Mouse (Mus musculus): Measurements from ENCODE around the gene Stambp. TPM values are rescaled to one million over a fixed set of nuclear protein-coding genes. Genes with fewer than 3 reads are reported as not detected.

The Stambp gene
- polyA plus RNA-seq, 1 experiment from 2014 or later: 23.3 TPM

DNA sequence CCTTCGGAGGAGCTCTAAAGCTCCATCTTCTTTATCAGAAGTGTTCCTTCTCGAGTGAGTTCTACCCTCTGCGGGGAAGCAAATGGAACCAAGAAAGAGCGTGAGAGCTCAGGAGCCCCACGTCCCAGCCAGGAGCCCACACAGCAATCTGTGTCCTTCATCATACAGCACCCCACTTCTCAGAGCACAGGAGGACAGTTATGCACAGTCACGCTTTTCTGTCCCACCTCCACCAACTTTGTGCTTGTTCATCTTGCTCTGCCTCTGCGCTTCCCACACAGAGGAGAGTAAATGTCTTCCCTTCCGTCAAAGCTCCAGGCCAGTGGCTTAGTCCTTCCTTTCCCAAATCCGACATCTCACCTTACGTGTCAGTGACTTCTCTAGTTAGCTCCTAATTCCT, 73.5 kb downstream of the Stambp start:
- no peak overlapping the region for H3K4me3 ChIP-seq
- H3K27me3 ChIP-seq: no peaks in the 10 kb centered on the region
- peaks cover 23% of the 10 kb centered on the region for H3K4me1 ChIP-seq
- no peaks in the 10 kb centered on the region for H3K36me3 ChIP-seq
- H3K4me2 ChIP-seq: no peak overlapping the region
- no peak for ATAC-seq (ENCODE audit: borderline replicate concordance, extremely low read depth, low FRiP score, low TSS enrichment)
- H3K9ac ChIP-seq: no peak overlapping the region
- H3K27ac ChIP-seq: no peak overlapping the region
- WGBS: 89% methylated on average over 10 of the region's 10 CpGs
- H3K9me3 ChIP-seq: no peaks in the 10 kb centered on the region

DNA sequence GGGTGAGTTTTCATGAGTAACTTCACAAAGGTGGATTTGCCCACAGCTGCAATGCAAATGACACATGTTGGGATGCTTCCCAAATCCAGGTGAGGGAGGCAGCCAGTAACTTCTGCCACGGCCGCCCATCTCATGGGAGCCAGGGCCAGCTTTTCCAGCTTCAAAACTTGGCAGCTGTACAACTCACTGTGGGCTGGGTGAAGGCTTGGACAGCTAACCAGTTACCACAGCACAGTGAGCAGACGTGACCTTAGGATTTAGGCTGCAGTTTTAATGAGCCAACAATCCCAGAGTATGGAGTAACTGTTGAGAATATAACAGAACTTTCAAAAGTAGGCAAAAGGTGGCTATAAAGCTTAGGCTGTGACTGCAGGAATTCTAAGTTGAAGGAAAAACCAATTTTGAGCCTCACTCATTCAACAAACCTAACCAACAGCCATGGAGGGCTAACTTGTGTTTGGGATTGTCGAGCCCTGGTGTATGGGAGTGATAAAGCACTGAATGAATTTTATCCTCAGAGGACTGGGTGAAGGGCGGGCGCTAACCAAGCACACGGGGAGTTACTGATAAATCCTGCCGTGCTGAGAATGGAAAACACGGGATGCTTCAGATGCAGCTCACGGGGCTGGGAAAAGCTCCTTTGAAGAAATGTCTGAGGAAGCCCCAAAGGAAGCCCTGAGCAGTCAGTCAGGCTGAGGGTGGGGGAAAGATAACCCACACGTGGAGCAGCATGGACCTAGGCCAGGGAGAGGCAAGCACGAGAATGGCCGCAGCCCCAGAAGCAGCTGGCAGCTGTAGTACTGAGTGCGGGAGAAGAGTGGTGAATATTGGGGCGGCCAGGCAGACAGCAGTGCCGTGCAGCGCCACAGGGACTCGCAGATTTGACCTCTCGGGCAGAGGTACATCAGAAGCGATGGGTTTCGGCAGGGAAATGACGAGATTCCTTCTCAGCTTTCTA, 75.5 kb downstream of the Stambp start:
- Histone ChIP-seq H3K27me3 (no peaks in the 10 kb centered on the region), H3K36me3 (peaks cover 7% of the 10 kb centered on the region; the same call in 1 of the 2 replicates), H3K4me3 (no peak overlapping the region), H3K9me3 (no peaks in the 10 kb centered on the region), H3K9ac (no peak overlapping the region), H3K4me2 (no peak overlapping the region), H3K4me1 (peaks cover 23% of the 10 kb centered on the region), H3K27ac (peak overlapping the region; percentile 54)
- WGBS: 66% methylated on average over 22 of the region's 22 CpGs
- peak; percentile 46; the same call in 1 of the 2 replicates for ATAC-seq (ENCODE audit: borderline replicate concordance, extremely low read depth, low FRiP score, low TSS enrichment)

DNA sequence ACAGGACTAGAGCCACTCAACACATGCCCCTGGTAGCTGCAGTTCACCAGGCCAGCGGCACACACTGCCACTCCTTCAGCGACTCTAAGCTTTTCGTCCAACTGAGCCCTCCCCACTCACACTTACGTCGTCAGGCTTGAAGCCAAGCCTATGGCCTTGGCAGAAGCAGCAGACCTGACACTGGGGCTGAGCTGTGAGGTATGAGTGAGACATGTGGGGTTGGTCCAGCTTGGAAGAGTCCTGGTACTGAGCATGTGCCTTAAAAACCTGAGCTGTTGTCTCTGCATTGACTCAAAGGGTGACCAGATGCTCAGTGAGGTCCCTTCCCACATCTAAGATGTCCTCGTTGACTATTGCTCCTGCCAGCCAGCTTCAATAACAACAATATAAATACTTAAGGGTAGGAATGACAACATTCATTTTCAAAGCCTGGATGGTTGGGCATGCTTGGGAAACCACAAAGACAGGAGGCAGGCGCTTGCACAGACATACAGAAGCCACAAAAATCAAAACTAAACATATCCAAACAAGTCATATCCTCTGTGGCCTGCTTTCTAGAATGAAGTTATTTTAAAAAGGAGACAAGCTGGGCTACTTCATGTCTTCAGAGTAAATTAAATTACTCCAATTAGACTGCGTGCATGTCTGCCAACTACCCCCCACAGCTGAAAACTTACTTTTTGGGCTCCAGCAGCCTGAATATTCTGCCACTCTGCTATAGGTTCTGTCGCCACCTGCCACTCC, 76.3 kb downstream of the Stambp start:
- peak; percentile 87 for ATAC-seq (ENCODE audit: borderline replicate concordance, extremely low read depth, low FRiP score, low TSS enrichment)
- peak overlapping the region; percentile 54 for H3K27ac ChIP-seq
- WGBS: 66% methylated on average over 9 of the region's 9 CpGs
- H3K9me3 ChIP-seq: no peaks in the 10 kb centered on the region
- no peak overlapping the region for H3K9ac ChIP-seq
- no peak overlapping the region for H3K4me2 ChIP-seq
- peaks cover 23% of the 10 kb centered on the region for H3K4me1 ChIP-seq
- H3K36me3 ChIP-seq: peaks cover 7% of the 10 kb centered on the region
- no peak overlapping the region for H3K4me3 ChIP-seq
- no peaks in the 10 kb centered on the region for H3K27me3 ChIP-seq

Other genes with a start within 250 kb of the Stambp start
- gene Mthfd2, start 246.8 kb downstream of the Stambp start, polyA plus RNA-seq (2015; fragmentation: Nextera tagmentation; extraction: Ambion mirVana): 32.5 and 35.0 TPM in 2 replicates
- gene Mob1a, start 246.7 kb downstream of the Stambp start, polyA plus RNA-seq (2015; fragmentation: Nextera tagmentation; extraction: Ambion mirVana): 71.8 and 77.0 TPM in 2 replicates
- 125 and 130 TPM in 2 replicates for gene Bola3, start 223.6 kb downstream of the Stambp start, polyA plus RNA-seq (2015; fragmentation: Nextera tagmentation; extraction: Ambion mirVana)
- 36.1 and 37.1 TPM in 2 replicates for gene Tet3, start 113.6 kb downstream of the Stambp start, polyA plus RNA-seq (2015; fragmentation: Nextera tagmentation; extraction: Ambion mirVana)
- gene Dguok, start 65.8 kb downstream of the Stambp start, polyA plus RNA-seq (2015; fragmentation: Nextera tagmentation; extraction: Ambion mirVana): 78.5 and 80.3 TPM in 2 replicates
- gene Actg2, start 36.5 kb downstream of the Stambp start, polyA plus RNA-seq (2015; fragmentation: Nextera tagmentation; extraction: Ambion mirVana): 172 and 210 TPM in 2 replicates
- gene Clec4f, start 83.5 kb upstream of the Stambp start, polyA plus RNA-seq (2015; fragmentation: Nextera tagmentation; extraction: Ambion mirVana): not detected in 2 replicates
- gene Cd207, start 105.1 kb upstream of the Stambp start, polyA plus RNA-seq (2015; fragmentation: Nextera tagmentation; extraction: Ambion mirVana): not detected in 2 replicates
- gene Vax2, start 138.5 kb upstream of the Stambp start, polyA plus RNA-seq (2015; fragmentation: Nextera tagmentation; extraction: Ambion mirVana): not detected in 2 replicates
- gene Atp6v1b1, start 170.3 kb upstream of the Stambp start, polyA plus RNA-seq (2015; fragmentation: Nextera tagmentation; extraction: Ambion mirVana): 0.35 and 0.45 TPM in 2 replicates
- gene Ankrd53, start 189.9 kb upstream of the Stambp start, polyA plus RNA-seq (2015; fragmentation: Nextera tagmentation; extraction: Ambion mirVana): not detected in 2 replicates
- gene Tex261, start 203.1 kb upstream of the Stambp start, polyA plus RNA-seq (2015; fragmentation: Nextera tagmentation; extraction: Ambion mirVana): 89.1 and 92.7 TPM in 2 replicates
- 55.5 and 59.1 TPM in 2 replicates for gene Nagk, start 222.3 kb upstream of the Stambp start, polyA plus RNA-seq (2015; fragmentation: Nextera tagmentation; extraction: Ambion mirVana)

Measured in lung, embryonic 15.5 days (tissue).